Mouse (Mus musculus) E14TG2a.4 (cell line): Measurements from ENCODE around the gene Gmeb2.
A peak's percentile ranks its signal among the peaks of the same experiment; 100 is the strongest.

Source experiments
- H3K27me3 ChIP-seq: 2 replicates; pipeline ENCODE4 v1.6.1; 2014; ENCODE audit warnings: low read length, control low read depth; ENCODE audit not compliant: insufficient read depth
- H3K36me3 ChIP-seq: 2 replicates; pipeline ENCODE4 v1.6.1; 2014; ENCODE audit warnings: low read length, control low read depth; ENCODE audit not compliant: insufficient read depth
- H3K4me1 ChIP-seq: replicated peaks from 2 replicates; pipeline ENCODE4 v1.6.1; 2014; ENCODE audit warnings: low read depth, low read length, control low read depth
- H3K4me3 ChIP-seq: replicated peaks from 2 replicates; pipeline ENCODE4 v1.5.1; 2014; ENCODE audit warnings: mild to moderate bottlenecking, low read length
- H3K9me3 ChIP-seq: 2 replicates; pipeline ENCODE4 v1.6.1; 2014; ENCODE audit warnings: low read length, control low read depth
- CTCF ChIP-seq: conservative IDR thresholded peaks from 2 replicates; pipeline ENCODE4 v1.5.1; 2014; ENCODE audit warnings: low read length
- NANOG ChIP-seq: IDR thresholded peaks from 2 replicates; pipeline ENCODE4 v1.6.1; 2014; ENCODE audit warnings: borderline replicate concordance, low read length, mixed read lengths
- POU5F1 ChIP-seq: IDR thresholded peaks from 2 replicates; pipeline ENCODE4 v1.6.1; 2014; ENCODE audit warnings: low read length, borderline replicate concordance

Gene Gmeb2

GRCm38 (mm10) chr2:181313344-181314079 lies 25.7 kb upstream of the Gmeb2 start:
- Histone ChIP-seq H3K4me1 (peaks cover 42% of the 10 kb centered on the region), H3K27me3 (peaks cover 15% of the 10 kb centered on the region), H3K9me3 (no peaks in the 10 kb centered on the region), H3K36me3 (0 out of 2 replicates have a peak, but pooled peaks cover 3% of the 10 kb centered on the region), H3K4me3 (peak overlapping the region; percentile 82)
- TF ChIP-seq POU5F1 (no peak), CTCF (no peak), NANOG (no peak)

GRCm38 (mm10) chr2:181313006-181313343 lies 25.1 kb upstream of the Gmeb2 start:
- Histone ChIP-seq H3K4me3 (peak overlapping the region; percentile 82), H3K4me1 (peaks cover 47% of the 10 kb centered on the region), H3K27me3 (peaks cover 20% of the 10 kb centered on the region), H3K9me3 (no peaks in the 10 kb centered on the region), H3K36me3 (0 out of 2 replicates have a peak, but pooled peaks cover 3% of the 10 kb centered on the region)
- TF ChIP-seq CTCF (no peak), NANOG (no peak), POU5F1 (no peak)

- TF ChIP-seq NANOG: no peak
- TF ChIP-seq CTCF: no peak
- no peak for TF ChIP-seq POU5F1
- peaks cover 52% of the 10 kb centered on the region for H3K4me1 ChIP-seq
- peak overlapping the region; percentile 82 for H3K4me3 ChIP-seq
- no peaks in the 10 kb centered on the region for H3K9me3 ChIP-seq
- H3K36me3 ChIP-seq: 0 out of 2 replicates have a peak, but pooled peaks cover 3% of the 10 kb centered on the region
- peaks cover 21% of the 10 kb centered on the region for H3K27me3 ChIP-seq
Measured at GRCm38 (mm10) chr2:181312435-181312834, 24.6 kb upstream of the Gmeb2 start.

- H3K27me3 ChIP-seq: peaks cover 34% of the 10 kb centered on the region
- H3K4me3 ChIP-seq: peak overlapping the region; percentile 55
- H3K4me1 ChIP-seq: peaks cover 44% of the 10 kb centered on the region
- H3K36me3 ChIP-seq: 0 out of 2 replicates have a peak, but pooled peaks cover 7% of the 10 kb centered on the region
- H3K9me3 ChIP-seq: no peaks in the 10 kb centered on the region
- TF ChIP-seq NANOG: no peak
- peak; percentile 43 for TF ChIP-seq CTCF
- TF ChIP-seq POU5F1: no peak
Measured at GRCm38 (mm10) chr2:181307144-181307804, 19.4 kb upstream of the Gmeb2 start.

GRCm38 (mm10) chr2:181304944-181305343 lies 17.1 kb upstream of the Gmeb2 start:
- peaks cover 34% of the 10 kb centered on the region for H3K27me3 ChIP-seq
- peaks cover 21% of the 10 kb centered on the region for H3K36me3 ChIP-seq
- H3K4me1 ChIP-seq: peaks cover 32% of the 10 kb centered on the region
- H3K4me3 ChIP-seq: no peak overlapping the region
- H3K9me3 ChIP-seq: no peaks in the 10 kb centered on the region
- no peak for TF ChIP-seq CTCF
- no peak for TF ChIP-seq NANOG
- TF ChIP-seq POU5F1: no peak

- Histone ChIP-seq H3K9me3 (no peaks in the 10 kb centered on the region), H3K4me3 (no peak overlapping the region), H3K4me1 (peaks cover 14% of the 10 kb centered on the region), H3K27me3 (peaks cover 23% of the 10 kb centered on the region), H3K36me3 (peaks cover 18% of the 10 kb centered on the region)
- TF ChIP-seq NANOG: no peak
- TF ChIP-seq POU5F1: no peak
- TF ChIP-seq CTCF: no peak
Measured at GRCm38 (mm10) chr2:181302041-181302440, 14.2 kb upstream of the Gmeb2 start.

GRCm38 (mm10) chr2:181290937-181291336 lies 3.1 kb upstream of the Gmeb2 start:
- Histone ChIP-seq H3K36me3 (peaks cover 21% of the 10 kb centered on the region), H3K4me1 (peaks cover 33% of the 10 kb centered on the region), H3K4me3 (no peak overlapping the region), H3K9me3 (no peaks in the 10 kb centered on the region), H3K27me3 (no peaks in the 10 kb centered on the region)
- TF ChIP-seq CTCF (no peak), POU5F1 (no peak), NANOG (no peak)

- H3K36me3 ChIP-seq: peaks cover 22% of the 10 kb centered on the region
- H3K9me3 ChIP-seq: no peaks in the 10 kb centered on the region
- TF ChIP-seq CTCF: no peak
- no peak for TF ChIP-seq POU5F1
- TF ChIP-seq NANOG: no peak
- peak overlapping the region; percentile 91 for H3K4me3 ChIP-seq
- H3K4me1 ChIP-seq: peaks cover 49% of the 10 kb centered on the region
- H3K27me3 ChIP-seq: no peaks in the 10 kb centered on the region
Measured at GRCm38 (mm10) chr2:181288691-181289090, 856 bp upstream of the Gmeb2 start.
